Mouse (Mus musculus): ENCODE measurements around the gene Gm49711.

GRCm38 (mm10) chr16:92064801-92065200 is 6.7 kb downstream of the Gm49711 start:
- no peak for TF ChIP-seq POLR2A (IDR thresholded peaks at IDR 0.05; ENCODE audit: low read depth, low read length)
- no peak for TF ChIP-seq CTCF (IDR thresholded peaks at IDR 0.05; ENCODE audit: extremely low read depth, insufficient read depth, insufficient read length, insufficient replicate concordance)

Data from spleen, adult 2 months (tissue).